Mouse (Mus musculus): ENCODE measurements around the gene Rtf1. TPM values are rescaled to one million over a fixed set of nuclear protein-coding genes. Genes with fewer than 3 reads are reported as not detected.
"Not testable (repeated sequence)": the region's sequence is repeated elsewhere in the genome, so short reads cannot be mapped to it uniquely, and the experiment has no call there.

The Rtf1 gene
- 70.9 and 76.2 TPM in 2 replicates for polyA plus RNA-seq (2016; fragmentation: Nextera tagmentation; extraction: Ambion mirVana)

DNA sequence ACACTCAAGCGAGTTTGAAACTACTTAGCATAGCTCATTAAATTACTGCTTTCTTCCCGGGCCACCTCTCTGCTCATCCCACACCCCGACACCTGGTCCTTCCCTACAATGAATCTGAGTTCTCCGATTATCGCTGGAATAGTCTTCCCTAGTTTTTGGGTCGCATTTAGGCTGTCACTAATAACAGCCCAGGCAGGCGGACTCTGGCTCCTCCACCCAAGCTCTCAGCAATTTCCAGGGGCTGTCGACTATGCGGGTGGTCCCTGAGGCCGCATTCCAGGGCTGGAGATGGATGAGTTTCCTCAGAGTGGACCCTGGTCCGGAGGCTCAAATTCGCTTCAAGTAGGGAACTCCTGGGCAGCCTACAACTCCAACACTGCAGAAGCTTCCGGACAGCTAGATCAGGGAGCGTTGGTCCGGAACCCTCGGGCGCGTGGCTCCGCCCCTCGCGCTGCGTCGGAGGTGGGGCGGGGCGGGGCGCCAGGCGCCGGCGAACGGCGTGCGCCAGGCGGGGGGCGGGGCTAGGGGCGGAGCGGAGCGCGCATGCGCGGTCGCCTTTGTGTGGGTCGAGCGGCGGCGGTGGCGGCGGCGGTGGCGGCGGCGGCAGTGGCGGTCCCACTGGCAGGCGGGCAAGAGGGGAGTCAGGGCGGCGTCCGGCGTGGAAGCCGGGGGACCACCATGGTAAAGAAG lies at the start of gene Rtf1:
TSS of gene Rtf1 (plus strand) at position 544 of the 690 bp plus-strand sequence.
- Histone ChIP-seq H3K4me3 (peak within 1 kb of the TSS; percentile 98), H3K36me3 (no peaks in the 10 kb centered on the region), H3K9me3 (no peaks in the 10 kb centered on the region), H3K9ac (peak within 1 kb of the TSS; percentile 98), H3K27me3 (replicated peaks) (no peaks in the 10 kb centered on the region), H3K4me2 (replicated peaks) (peak within 1 kb of the TSS; percentile 91), H3K4me1 (peaks cover 12% of the 10 kb centered on the region), H3K27ac (0 out of 2 replicates have a peak within 1 kb of the TSS, but pooled peaks have one; percentile 21)
- under 1% methylated on average over 57 of the region's 58 CpGs for WGBS
- peak; percentile 95 for ATAC-seq (ENCODE audit: low FRiP score, low read depth)

DNA sequence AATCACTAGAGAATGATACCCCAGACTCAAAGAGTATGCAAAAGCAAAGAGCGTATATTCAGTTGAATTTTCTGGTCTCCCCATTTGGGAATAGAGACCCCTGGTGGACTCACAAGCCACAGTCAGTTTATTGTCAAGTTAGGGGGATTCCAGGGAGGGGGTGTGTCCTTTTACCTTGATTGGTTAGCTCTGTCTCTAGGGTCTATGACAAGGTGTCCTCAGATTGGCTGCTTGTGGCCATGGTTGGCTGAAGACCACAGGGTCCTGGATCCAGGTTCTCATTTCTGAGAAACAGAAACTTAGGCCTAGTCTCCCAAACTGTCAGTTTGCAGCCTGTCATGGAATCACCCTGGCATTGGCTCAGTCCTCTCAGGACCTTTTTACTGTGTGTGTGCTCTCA lies 38.1 kb upstream of the Rtf1 start:
- 84% methylated on average over 1 of the region's 1 CpGs for WGBS
- H3K36me3 ChIP-seq, result peaks cover 69% of the 10 kb centered on the region
- no peaks in the 10 kb centered on the region for H3K9me3 ChIP-seq

DNA sequence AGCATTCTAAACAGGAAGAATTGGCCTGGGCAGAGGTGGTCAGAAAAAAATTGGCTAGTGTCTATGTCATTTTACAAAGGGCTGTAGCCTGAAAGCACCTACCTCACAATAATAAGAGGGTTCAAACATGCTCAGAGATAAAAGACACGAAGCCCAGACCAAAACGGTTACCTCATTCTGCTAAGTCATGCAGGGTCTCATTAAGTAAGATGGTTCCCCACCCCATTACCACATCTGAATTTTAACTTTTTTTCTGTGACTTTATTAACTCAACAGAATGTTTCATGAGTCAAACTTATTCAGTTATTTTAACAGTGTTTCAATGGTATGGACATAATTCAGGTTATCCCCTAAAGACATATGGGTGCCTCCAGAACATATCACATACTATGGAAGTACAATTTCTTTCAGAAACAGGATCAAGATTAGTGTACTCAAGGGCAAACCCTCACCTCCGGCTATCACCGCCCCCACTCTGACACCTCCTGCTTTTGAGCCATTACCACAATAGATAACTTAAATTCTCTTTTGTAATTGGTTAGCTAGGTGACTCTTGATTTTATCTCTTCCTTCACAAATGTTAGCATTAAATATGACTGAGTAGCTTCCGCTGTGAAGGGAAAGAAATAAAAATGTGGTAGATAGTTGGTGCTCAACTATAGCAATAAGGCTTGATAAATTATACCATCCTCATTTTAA lies 33.5 kb upstream of the Rtf1 start:
- Histone ChIP-seq H3K27ac (no peak overlapping the region), H3K4me2 (replicated peaks) (no peak overlapping the region), H3K4me3 (no peak overlapping the region), H3K36me3 (peaks cover 61% of the 10 kb centered on the region), H3K4me1 (no peaks in the 10 kb centered on the region), H3K9me3 (no peaks in the 10 kb centered on the region), H3K27me3 (replicated peaks) (no peaks in the 10 kb centered on the region), H3K9ac (no peak overlapping the region)
- 96% methylated on average over 5 of the region's 5 CpGs for WGBS
- no peak for ATAC-seq (ENCODE audit: low FRiP score, low read depth)

More for the DNA sequence above, 38.1 kb upstream of the Rtf1 start:
- H3K9ac ChIP-seq, result no peak overlapping the region
- no peaks in the 10 kb centered on the region for H3K4me1 ChIP-seq
- no peak overlapping the region for H3K4me3 ChIP-seq
- ATAC-seq (ENCODE audit: low FRiP score, low read depth), result no peak
- no peaks in the 10 kb centered on the region for H3K27me3 ChIP-seq (replicated peaks)
- H3K4me2 ChIP-seq (replicated peaks), result no peak overlapping the region
- no peak overlapping the region for H3K27ac ChIP-seq

DNA sequence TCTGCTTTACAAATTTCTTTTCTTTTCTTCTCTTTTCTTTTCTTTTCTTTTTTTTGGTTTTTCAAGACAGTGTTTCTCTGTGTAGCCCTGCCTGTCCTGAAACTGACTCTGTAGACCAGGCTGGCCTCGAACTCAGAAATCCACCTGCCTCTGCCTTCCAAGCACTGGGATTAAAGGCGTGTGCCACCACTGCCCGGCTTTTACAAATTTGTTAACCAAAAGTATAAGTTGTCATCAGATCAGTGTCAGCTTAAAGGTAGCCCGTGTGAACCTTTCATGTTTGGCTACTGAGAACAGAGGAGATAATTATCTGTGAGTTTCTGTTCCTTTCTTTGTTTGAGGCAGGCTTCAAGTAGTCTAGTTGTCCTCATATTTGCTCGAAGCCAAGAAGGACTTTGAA lies 30.6 kb upstream of the Rtf1 start:
- Histone ChIP-seq H3K9me3 (no peaks in the 10 kb centered on the region), H3K9ac (no peak overlapping the region), H3K4me2 (replicated peaks) (no peak overlapping the region), H3K27ac (no peak overlapping the region), H3K36me3 (peaks cover 59% of the 10 kb centered on the region), H3K4me1 (no peaks in the 10 kb centered on the region), H3K27me3 (replicated peaks) (no peaks in the 10 kb centered on the region), H3K4me3 (no peak overlapping the region)
- WGBS, result 95% methylated on average over 5 of the region's 5 CpGs
- ATAC-seq (ENCODE audit: low FRiP score, low read depth), result no peak

DNA sequence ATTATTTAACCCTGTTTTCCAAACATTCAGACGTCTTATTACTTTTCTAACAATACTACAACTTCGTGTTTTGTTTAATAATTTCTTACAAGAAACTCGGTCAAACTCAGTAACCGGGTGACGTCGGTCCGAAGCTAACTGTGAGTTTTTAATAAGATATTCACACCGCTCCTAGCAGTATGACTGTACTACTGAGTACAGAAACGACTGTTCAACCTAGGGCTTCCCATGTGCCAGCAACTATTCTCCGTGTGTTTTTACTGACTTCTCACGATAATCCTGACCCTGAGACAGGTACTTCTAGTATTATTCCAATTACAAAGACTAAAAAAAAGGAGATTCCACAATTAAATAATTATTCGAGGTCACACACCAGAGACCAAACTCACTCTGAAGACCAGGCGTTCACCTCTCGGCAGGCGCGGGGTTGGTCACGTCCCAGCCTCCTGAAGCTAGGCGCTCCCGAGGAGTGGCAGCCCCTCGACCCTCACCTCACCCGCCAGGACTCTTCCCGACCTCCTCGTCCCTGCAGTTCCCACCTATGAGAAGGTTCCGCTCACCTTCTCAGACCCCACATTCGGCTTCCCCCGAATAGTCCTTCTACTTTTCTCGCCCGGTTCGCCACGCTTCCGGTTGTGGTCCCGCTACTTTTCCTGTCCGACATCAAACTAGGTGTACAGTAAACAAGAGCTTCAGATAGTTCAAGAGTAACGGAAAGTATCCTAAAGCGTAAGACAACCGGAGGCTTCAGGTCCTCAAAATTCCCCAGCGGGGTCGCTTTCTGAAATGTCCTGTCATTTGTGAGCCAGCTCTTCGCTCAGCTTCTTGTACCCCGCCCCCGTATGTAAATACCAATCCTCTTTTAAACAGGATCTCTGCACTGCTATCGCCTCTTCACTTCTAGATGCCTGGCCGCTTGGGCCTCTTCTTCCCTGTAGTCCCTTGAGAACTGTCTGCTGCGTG lies 12.4 kb upstream of the Rtf1 start, which contains the start of gene Ndufaf1:
TSS of gene Ndufaf1 (minus strand) at position 608 of the 963 bp plus-strand sequence.
- Histone ChIP-seq H3K4me2 (replicated peaks) (peak within 1 kb of the TSS; percentile 77), H3K27me3 (replicated peaks) (no peaks in the 10 kb centered on the region), H3K9me3 (no peaks in the 10 kb centered on the region), H3K36me3 (peaks cover 18% of the 10 kb centered on the region), H3K4me1 (peaks cover 3% of the 10 kb centered on the region), H3K4me3 (peak within 1 kb of the TSS; percentile 72), H3K27ac (no peak within 1 kb of the TSS), H3K9ac (peak within 1 kb of the TSS; percentile 74)
- WGBS, result 2% methylated on average over 44 of the region's 44 CpGs
- ATAC-seq (ENCODE audit: low FRiP score, low read depth), result 0 out of 2 replicates have a peak, but pooled peaks have one; percentile 37

DNA sequence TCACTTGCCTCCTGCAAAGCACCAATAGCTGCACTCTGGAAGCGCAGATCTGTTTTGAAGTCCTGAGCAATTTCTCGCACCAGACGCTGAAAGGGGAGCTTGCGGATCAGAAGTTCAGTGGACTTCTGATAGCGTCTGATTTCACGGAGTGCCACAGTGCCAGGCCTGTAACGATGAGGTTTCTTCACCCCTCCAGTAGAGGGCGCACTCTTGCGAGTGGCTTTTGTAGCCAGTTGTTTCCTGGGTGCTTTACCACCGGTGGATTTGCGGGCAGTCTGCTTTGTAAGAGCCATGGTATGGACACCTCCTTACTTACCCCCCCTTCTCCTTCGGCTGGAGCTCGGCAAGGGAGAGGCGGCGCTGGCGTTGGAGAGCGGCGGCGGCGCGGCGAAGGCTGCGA lies 9.1 kb upstream of the Rtf1 start:
- H3K9ac ChIP-seq; H3K9me3 ChIP-seq; ATAC-seq (ENCODE audit: low FRiP score, low read depth); H3K4me3 ChIP-seq; H3K27me3 ChIP-seq (replicated peaks); H3K4me2 ChIP-seq (replicated peaks); H3K27ac ChIP-seq; H3K4me1 ChIP-seq; H3K36me3 ChIP-seq: not testable (repeated sequence)
- 74% methylated on average over 20 of the region's 23 CpGs for WGBS

DNA sequence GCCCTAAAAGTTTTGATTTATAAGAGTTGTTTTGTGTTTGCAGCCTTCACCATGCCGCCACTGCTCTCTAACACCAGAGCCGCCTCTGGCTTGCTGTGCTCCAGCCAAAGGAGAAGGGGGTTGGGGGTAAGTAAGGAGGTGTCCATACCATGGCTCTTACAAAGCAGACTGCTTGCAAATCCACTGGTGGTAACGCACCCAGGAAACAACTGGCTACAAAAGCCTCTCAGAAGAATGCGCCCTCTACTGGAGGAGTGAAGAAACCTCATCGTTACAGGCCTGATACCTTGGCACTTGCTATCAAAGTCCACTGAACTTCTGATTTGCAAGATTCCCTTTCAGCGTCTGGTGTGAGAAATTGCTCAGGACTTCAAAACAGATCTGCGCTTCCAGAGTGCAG lies 5.9 kb upstream of the Rtf1 start:
- H3K9ac ChIP-seq, result no peak overlapping the region
- no peak for ATAC-seq (ENCODE audit: low FRiP score, low read depth)
- no peak overlapping the region for H3K27ac ChIP-seq
- H3K27me3 ChIP-seq (replicated peaks), result no peaks in the 10 kb centered on the region
- H3K9me3 ChIP-seq, result no peaks in the 10 kb centered on the region
- no peak overlapping the region for H3K4me3 ChIP-seq
- H3K4me1 ChIP-seq, result no peaks in the 10 kb centered on the region
- H3K36me3 ChIP-seq, result no peaks in the 10 kb centered on the region
- H3K4me2 ChIP-seq (replicated peaks), result no peak overlapping the region
- WGBS, result 14% methylated on average over 7 of the region's 7 CpGs

DNA sequence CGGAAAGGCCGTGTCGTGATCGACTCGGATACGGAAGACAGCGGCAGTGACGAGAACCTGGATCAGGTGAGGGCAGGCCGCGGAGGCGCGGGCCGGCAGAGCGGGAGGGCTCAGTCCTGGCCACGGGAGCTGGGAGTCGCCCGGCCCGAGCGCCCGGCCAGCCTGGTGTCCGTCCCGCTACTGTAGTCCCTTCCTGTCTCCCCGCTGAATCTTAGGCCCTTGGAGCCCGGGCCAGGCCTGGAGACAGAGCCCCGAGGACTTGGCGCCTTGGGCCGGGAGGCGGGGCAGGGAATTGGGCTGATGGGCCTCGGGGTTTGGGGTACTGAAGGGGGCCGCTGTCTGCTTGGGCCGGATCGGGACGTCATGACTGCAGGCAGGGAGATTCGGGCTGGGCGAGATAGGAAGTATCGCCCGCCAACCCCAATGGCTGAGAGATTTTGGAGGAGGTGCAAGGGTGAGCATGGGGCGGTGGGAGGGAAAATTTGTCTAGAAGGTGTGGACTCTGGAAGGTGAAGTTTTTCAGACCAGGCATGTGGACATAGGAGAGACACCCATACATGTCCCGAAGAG lies 432 bp downstream of the Rtf1 start:
- no peaks in the 10 kb centered on the region for H3K9me3 ChIP-seq
- under 1% methylated on average over 39 of the region's 39 CpGs for WGBS

DNA sequence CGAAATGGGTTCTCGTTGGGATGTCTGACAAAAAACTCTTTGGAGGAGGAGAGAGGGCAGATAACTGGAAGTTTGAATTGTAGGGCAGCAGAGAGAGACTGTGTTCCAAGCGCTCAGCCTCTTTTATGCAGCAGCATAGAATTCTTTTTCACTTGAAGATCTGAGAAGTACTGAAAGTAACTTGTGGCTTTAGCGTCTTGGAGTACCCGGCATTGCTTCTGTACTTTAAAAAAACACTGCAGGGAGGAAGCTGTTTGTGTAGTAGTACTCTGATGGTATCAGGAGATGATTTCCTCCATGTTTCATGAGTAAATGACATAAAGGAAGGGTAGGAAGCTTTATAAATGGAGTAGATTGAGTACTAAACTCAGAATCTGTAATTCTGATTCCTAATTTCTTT lies 963 bp downstream of the Rtf1 start:
- no peaks in the 10 kb centered on the region for H3K36me3 ChIP-seq
- peaks cover 12% of the 10 kb centered on the region for H3K4me1 ChIP-seq
- peak overlapping the region; percentile 98 for H3K4me3 ChIP-seq
- H3K9ac ChIP-seq, result peak overlapping the region; percentile 98
- no peak for ATAC-seq (ENCODE audit: low FRiP score, low read depth)
- no peaks in the 10 kb centered on the region for H3K27me3 ChIP-seq (replicated peaks)
- no peaks in the 10 kb centered on the region for H3K9me3 ChIP-seq
- H3K27ac ChIP-seq, result no peak overlapping the region
- WGBS, result 3% methylated on average over 5 of the region's 5 CpGs
- peak overlapping the region; percentile 91 for H3K4me2 ChIP-seq (replicated peaks)

More for the DNA sequence above, 432 bp downstream of the Rtf1 start:
- peaks cover 12% of the 10 kb centered on the region for H3K4me1 ChIP-seq
- peak; percentile 88 for ATAC-seq (ENCODE audit: low FRiP score, low read depth)
- H3K9ac ChIP-seq, result peak overlapping the region; percentile 98
- H3K4me2 ChIP-seq (replicated peaks), result peak overlapping the region; percentile 91
- no peak overlapping the region for H3K27ac ChIP-seq
- H3K4me3 ChIP-seq, result peak overlapping the region; percentile 98
- no peaks in the 10 kb centered on the region for H3K36me3 ChIP-seq
- H3K27me3 ChIP-seq (replicated peaks), result no peaks in the 10 kb centered on the region

DNA sequence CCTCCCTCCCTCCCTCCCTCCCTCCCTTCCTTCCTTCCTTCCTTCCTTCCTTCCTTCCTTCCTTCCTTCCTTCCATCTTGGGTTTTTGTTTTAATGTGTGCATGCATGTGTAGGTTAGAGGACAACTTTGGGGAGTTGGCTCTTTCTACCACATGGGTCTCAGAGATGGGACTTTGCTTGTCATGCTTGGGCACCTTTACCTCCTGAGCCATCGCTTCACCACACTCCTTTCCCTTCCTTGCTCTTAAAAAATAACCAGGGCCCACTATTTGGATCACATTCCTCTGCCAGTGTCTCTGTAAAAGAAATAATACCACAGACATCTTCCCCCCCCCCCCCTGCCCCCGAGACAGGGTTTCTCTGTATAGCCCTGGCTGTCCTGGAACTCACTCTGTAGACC lies 8.8 kb downstream of the Rtf1 start:
- H3K27ac ChIP-seq, result no peak overlapping the region
- no peak overlapping the region for H3K9ac ChIP-seq
- no peaks in the 10 kb centered on the region for H3K27me3 ChIP-seq (replicated peaks)
- no peaks in the 10 kb centered on the region for H3K4me1 ChIP-seq
- H3K9me3 ChIP-seq, result no peaks in the 10 kb centered on the region
- no peak overlapping the region for H3K4me2 ChIP-seq (replicated peaks)
- WGBS, result 97% methylated on average over 2 of the region's 2 CpGs
- peaks cover 14% of the 10 kb centered on the region; the same call in 1 of the 2 replicates for H3K36me3 ChIP-seq
- H3K4me3 ChIP-seq, result no peak overlapping the region
- ATAC-seq (ENCODE audit: low FRiP score, low read depth), result no peak

DNA sequence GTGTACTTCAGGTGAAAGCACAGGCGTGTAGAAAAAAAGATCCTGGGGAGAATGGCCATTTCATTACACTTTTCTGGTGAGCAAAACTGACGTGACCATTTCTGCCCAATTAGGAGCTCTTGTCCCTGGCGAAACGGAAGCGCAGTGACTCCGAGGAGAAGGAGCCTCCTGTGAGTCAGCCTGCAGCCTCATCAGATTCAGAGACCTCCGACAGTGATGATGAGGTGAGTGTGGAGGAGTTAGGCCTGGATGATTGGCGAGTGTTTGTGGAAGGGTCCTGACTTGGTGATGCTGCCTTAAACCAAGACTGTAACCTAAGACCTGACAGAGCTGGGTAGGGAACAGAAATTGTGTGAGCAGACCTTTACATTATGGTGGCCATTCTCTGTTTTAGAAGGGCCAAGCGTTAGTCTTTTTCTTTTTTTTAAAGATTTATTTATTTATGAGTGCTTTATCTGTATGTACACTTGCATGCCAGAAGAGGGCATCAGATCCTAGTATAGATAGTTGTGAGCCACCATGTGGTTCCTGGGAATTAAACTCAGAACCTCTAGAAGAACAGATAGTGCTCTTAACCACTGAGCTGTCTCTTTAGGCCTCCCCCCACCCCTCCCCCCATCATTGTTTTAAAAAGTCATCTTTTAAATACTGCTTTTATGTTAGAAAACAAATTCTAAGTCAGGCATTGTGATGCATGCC lies 17.3 kb downstream of the Rtf1 start:
- Histone ChIP-seq H3K36me3 (peaks cover 13% of the 10 kb centered on the region; the same call in 1 of the 2 replicates), H3K4me2 (replicated peaks) (no peak overlapping the region), H3K9ac (no peak overlapping the region), H3K27me3 (replicated peaks) (no peaks in the 10 kb centered on the region), H3K4me1 (no peaks in the 10 kb centered on the region), H3K27ac (no peak overlapping the region), H3K9me3 (no peaks in the 10 kb centered on the region), H3K4me3 (no peak overlapping the region)
- ATAC-seq (ENCODE audit: low FRiP score, low read depth), result no peak
- 84% methylated on average over 9 of the region's 9 CpGs for WGBS
